Mouse (Mus musculus) 416B (cell line): Measurements from ENCODE around the gene Olfr1499.
"Not testable (repeated sequence)": the region's sequence is repeated elsewhere in the genome, so short reads cannot be mapped to it uniquely, and the experiment has no call there.

Experiments used
- DNase-seq: peaks from one replicate; pipeline ENCODE4 v3.0.0; 2011; ENCODE audit warnings: low read depth

Olfr1499 gene

GRCm38 (mm10) chr19:13819347-13819746 is at the start of gene Olfr1499:
TSS of gene Olfr1499 (minus strand) at chr19:13819447.
- no peak for DNase-seq

- DNase-seq: no peak
These were observed 42.2 kb upstream of the Olfr1499 start, which contains the start of gene Olfr1502 for GRCm38 (mm10) chr19:13861495-13861894. TSS of gene Olfr1502 (plus strand) at chr19:13861795.

GRCm38 (mm10) chr19:13850592-13850991 is 31.3 kb upstream of the Olfr1499 start, which contains the start of gene Olfr1501:
TSS of gene Olfr1501 (minus strand) at chr19:13850692.
- not testable (repeated sequence) for DNase-seq

GRCm38 (mm10) chr19:13830388-13830787 is 11.1 kb upstream of the Olfr1499 start, which contains the start of gene Olfr1500:
TSS of gene Olfr1500 (minus strand) at chr19:13830488.
- DNase-seq: no peak

GRCm38 (mm10) chr19:13828447-13828846 is 9.2 kb upstream of the Olfr1499 start:
- DNase-seq: no peak

GRCm38 (mm10) chr19:13820847-13821246 is 1.6 kb upstream of the Olfr1499 start:
- peak; percentile 67 for DNase-seq

- peak; percentile 72 for DNase-seq
These were observed 420 bp downstream of the Olfr1499 start for GRCm38 (mm10) chr19:13818827-13819226.

GRCm38 (mm10) chr19:13812823-13813222 is 6.4 kb downstream of the Olfr1499 start:
- peak; percentile 38 for DNase-seq

GRCm38 (mm10) chr19:13805486-13805885 is 13.8 kb downstream of the Olfr1499 start:
- not testable (repeated sequence) for DNase-seq

- DNase-seq: no peak
These were observed 21.1 kb downstream of the Olfr1499 start, which contains the start of gene Olfr1497 for GRCm38 (mm10) chr19:13798102-13798501. TSS of gene Olfr1497 (minus strand) at chr19:13798202.

GRCm38 (mm10) chr19:13777578-13777977 is 41.7 kb downstream of the Olfr1499 start, which contains the start of gene Olfr1496:
TSS of gene Olfr1496 (plus strand) at chr19:13777878.
- DNase-seq: no peak

- DNase-seq: no peak
These were observed 50.5 kb downstream of the Olfr1499 start for GRCm38 (mm10) chr19:13768565-13769276.

- DNase-seq: no peak
These were observed 54.9 kb downstream of the Olfr1499 start, which contains the start of gene Olfr1495 for GRCm38 (mm10) chr19:13764306-13764705. TSS of gene Olfr1495 (plus strand) at chr19:13764606.
